Mouse (Mus musculus) kidney, postnatal 4 days (tissue): ENCODE results near the gene Snrpd3.
A peak's percentile ranks its signal among the peaks of the same experiment; 100 is the strongest.
"Not testable (repeated sequence)": the region's sequence is repeated elsewhere in the genome, so short reads cannot be mapped to it uniquely, and the experiment has no call there.

Experiments used
- DNase-seq, 2 experiments: peaks; one replicate each; pipeline ENCODE4 v3.0.0; 2021; ENCODE audit warnings: mixed read lengths in 2 of 2

Snrpd3 gene

DNA sequence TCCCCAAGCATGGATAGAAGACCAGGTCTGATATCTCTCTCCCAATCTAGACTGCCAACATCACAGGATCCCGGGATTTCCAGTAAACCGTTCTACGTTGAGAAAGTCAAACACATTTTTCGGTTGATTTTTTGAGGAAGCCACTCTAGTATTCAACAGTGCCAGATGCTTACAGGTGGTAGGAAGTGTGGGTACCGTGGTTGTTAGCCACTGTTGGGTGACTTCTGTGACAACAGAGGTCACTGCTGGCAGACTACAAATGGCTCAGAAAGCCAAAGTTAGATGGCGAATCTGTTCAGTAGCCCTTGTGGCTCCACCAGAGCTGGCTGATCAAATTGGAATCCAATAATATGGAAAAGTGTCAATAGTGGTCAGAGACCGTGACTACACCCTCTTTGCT lies 13.7 kb upstream of the Snrpd3 start:
- no peak for DNase-seq

DNA sequence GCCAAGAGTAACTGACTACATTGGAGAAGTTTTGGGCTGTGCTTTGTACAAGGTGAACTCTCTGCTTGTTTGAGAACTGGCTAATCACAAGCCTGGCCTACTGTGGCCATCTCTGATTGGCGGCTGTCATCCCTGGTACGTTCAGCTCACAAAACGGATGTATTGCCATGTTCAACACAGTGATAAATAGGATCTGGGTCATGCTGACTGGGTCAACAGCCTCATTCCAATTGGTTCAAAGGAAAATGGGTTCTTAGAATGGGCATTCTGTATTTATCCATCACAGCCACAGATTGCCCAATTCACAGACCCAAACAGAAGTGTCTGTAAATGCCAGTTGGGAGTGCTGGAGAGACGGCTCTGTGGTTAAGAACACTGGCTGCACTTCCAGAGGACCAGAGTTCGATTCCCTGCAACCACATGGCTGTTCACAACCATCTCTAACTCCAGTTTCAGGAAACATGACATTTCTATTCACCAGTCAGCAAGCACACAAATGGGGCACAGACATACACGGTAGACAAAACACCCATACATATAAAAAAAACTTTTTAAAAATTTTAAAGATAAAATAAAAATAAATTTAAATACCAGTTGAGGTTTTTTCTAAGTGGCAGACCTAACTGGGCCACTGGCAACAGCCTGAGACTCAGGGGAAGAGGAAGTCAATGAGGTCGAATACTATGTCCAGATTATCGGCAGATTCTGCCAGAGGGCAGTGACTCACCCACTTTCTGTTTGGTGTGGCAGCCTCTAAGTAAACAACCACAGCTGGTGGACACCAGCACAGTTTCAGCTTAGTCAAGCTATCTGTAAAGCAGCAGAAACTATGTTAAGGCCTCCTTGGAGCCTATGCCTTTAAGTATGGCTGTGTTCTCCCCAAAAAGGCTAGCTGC lies 12.9 kb upstream of the Snrpd3 start:
- no peak for DNase-seq

DNA sequence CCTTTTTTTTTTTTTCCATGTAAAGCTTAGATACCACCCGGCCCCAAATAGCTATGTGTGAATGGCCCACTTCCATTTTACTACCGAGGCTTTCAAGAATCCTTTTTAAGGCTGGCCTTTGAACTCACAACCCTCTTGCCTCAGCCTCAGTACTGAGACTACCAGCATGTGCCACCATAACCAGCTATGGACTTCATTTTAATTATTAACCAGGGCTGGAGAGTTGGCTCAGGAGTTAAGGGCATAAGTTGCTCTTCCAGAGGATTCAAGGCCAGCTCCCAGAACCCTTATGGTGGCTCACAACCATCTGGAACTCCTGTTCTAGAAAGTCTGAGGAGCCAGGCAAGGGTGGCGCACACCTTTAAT lies 12.2 kb upstream of the Snrpd3 start:
- DNase-seq: no peak

DNA sequence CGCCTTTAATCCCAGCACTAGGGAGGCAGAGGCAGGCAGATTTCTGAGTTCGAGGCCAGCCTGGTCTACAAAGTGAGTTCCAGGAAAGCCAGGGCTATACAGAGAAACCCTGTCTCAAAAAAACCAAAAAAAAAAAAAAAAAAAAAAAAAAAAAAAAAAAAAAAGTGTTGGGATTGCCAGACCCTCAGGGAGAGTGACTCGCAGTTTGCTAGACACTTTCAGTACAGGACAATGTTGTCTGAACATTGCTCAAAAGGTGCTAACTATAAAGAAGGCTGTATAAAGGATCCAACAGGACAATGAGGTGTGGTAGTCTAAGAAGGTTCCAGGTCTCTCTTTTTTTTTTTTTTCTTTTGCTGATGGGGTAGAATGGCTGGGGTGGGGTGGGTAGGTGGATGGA lies 11.4 kb upstream of the Snrpd3 start:
- not testable (repeated sequence) for DNase-seq

DNA sequence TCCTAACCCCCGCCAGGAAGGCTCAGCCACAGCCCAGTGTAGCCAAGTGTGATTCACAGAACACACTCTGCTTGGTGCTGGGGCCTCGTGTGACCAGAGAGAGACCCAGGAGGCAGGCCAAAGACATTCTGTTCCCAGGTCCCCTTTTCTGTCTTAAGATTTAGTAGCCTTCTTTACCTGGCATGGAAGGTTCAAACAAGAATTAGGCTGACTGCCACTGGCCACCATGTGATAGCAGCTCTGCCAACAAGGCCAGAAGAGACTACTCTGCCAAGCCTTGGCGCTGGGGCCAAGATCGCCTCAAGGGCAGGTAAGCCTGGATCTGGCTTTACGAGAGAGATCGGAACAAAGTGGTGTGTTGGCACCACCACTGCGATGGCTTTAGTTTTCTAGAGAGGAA lies 6.9 kb upstream of the Snrpd3 start:
- DNase-seq: no peak

DNA sequence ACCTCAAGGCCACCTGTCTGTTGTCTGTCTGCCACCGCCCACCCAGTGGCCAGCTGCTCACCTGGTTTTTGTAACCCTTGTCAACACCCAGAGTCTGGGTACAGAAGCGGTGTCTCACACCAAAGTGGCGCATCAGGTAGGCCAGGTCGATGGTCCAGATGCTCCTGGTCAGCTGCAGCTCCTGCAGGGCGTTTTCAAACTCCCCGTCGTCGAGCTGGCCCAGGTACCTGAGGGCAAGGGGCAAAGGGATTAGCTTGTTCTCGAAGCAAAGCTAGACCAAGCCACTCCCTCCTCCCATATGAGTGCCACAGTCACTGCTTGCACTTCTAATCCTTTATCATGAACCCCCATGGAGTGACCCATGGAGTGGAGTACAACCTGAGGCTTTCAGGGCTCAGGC lies 6.3 kb upstream of the Snrpd3 start:
- DNase-seq: no peak

DNA sequence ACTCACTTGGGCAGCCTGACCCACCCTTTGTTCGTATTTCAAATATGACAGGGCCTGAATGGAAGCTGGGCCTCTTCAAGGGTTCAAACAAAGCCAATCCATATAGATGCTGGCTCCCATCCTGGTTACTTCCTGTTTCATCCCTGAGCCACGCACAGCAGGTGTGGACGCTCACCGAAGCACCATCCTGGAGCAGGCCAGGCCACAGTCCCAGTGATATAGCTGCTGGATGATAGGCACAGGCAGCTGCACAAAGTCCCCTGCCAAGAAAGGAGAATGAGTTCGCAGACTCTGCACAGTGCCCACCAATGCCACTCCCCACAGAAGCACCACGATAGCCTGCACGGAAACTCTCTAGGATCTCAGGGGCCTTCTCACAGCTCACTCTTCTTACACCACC lies 5.5 kb upstream of the Snrpd3 start:
- no peak for DNase-seq

DNA sequence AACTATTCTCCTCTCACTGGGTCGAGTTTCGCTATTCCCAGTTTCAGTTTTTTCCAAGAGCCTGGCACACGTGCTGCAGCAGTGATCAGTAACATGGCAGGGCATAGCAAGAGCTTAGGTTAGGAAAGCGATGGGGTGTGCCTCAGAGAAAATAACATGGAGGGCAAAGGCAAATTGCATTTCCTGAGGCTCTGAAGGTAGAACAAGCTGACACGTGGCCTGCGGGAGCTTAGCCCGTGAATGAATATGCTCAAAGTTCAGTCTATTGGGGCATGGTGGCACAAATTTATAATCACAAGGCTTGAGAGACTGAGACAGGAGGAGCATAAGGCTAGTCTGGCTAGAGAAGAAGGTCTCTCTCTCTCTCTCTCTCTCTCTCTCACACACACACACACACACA lies 4.6 kb upstream of the Snrpd3 start:
- DNase-seq: peak in 1 of 2 experiments; percentile 37

DNA sequence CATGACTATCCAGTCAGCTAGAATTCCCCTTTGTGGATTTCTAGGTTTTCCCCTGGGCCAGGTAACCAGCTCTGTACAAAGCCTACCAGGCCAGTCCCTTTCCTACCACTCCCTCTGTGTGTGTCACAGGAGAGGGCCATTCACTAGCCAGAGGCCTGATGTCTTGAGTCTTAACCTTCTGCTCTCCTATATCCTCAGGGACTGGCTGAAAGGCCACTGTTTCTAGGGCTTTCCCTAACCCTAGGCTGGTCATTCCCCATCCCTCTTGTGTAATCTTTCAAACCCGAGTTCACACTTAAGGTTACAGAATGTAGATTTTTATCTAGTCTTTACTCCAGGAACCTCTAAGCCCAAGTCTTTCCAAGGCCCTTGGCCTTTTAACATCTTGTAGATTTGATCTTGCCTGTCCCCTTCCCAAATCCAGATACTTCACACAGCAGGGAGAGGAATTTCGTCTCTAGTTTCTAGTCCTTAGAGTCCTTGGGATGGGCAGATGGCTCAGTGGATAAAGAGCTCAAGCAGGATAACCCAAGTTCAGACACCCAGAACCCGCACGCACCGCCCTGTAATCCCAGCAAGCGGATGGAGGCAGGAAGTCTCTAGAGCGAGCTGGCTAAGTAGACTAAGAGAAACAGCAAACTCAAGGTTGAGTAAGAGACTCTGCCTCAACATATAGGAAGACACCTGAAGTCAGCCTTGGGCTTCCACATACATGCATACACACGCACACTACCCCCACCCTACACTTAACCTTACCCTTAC lies 3.9 kb upstream of the Snrpd3 start:
- DNase-seq: no peak

DNA sequence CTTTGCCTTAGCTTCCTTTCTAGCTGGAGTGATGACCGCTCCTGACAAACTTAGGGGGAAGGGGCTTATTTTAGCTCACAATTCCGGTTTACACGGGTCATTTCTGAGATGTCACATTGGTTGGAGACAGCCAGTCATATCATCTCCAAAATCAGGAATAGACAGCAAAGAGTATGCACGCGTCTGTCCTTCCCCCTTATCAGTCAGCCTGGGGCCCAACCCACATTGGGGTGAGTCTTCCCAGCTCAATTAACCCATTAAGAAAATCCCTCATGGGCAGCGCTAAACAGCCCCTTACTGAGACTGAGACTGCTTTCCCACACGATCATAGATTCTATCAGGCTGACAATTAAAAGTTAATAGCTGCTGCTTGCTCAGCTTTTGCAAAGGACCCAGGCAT lies 3.0 kb upstream of the Snrpd3 start:
- no peak for DNase-seq

DNA sequence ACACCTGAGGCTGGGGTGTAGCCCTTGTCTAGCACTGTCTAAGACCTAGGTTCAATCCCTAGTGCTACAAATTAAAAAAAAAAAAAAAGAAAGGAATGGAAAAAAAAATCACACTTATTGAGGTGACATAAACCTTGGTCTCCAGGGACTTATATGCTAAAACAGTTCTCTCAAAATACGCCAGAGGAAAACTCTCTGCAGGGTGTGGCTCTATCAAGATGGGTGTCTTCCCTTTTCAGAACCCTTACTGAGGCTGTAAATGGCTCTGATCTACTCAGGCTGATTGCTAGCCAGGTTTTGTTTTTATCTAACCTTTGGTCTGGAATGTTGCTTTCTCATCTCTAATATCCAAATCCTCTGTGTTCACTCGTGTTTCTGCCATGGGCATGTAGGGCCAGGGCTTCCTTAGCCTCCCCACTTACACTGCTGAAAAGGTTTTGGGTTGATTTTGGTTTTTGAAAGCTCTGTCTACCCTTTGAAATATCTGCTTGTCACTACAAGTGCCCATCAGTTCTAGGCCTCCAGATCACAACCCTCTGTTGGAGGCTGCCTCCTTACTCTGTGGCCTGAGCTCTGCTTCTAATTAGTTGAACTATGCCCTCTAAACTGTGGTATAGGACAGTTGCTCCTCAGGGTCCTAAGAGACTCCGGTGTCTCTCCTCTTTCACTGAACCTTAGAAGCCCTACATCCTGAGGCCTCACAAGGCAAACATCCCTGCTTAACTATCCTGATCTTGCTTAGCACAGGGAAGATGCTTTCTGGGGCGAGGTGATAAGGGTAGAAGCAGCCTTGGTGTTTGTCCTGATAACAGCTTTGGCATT lies 1.9 kb upstream of the Snrpd3 start:
- DNase-seq: no peak

DNA sequence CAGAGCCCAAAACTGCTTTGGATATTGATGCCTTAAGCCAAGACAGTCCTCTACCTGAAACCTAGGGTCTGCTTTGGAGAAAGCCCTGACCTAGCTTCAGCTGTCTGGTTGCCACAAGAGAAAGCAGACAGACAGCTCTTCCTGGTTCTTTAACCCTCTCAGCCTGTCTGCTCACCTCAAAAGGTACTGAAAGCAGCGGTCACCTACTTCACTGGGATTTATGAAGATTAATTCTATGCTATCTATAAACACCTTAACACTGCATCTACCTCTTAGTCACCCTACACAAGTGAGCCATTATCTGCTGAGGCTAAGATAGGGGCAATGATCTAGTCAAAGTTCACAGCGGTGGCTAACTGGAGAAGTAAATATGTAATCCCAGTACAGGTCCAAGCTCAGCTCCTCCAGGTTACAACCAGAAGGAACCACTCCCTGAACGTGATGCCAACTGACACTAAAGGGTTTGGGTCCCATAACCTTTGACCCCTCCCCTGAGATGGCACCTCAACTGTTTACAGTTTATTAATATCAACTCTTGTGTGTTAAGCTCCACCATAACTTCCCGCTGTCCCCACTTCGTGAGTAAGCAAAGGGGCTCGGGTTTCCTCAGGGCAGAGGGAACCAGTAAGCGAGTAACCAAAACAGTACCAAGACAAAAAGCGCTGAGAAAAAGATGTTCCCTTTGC lies 1.2 kb upstream of the Snrpd3 start:
- peak in 1 of 2 experiments; percentile 12 for DNase-seq

DNA sequence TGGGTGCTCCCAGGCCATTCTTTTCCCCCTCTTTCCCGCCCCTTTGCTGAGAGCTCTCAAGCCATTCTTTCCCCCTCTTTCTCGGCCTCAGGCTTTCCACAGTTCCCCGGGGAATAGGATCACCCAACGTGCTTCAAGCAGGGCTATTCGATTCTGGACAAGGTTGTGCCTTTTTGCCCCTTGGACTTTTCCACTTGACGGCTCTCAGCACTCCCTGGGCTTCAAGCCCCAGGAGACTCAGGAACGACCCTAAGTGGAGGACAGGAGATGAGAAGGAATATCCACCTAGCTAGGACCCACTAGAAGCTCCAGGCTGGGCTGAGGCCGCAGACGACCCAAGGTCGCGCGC lies 653 bp upstream of the Snrpd3 start:
- DNase-seq: no peak

DNA sequence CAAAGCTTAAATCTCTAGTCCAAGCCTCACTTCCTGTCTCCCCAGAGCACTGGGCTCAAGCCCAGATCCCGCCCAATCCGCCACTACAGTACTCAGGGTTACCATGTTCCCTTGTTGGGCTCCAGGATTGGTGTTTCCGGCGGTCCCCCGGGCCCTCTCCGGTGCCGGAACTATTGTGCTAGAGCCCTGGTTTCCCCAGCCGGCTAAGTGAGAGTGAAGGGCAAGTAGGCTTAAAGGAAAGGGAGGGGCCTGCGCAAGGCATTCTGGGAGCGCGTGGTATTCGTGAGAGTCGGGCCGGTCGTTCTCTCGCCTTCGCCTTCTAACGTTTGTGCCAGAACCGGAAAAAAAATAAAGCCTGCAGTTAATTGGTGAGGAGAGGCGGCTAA lies 400 bp downstream of the Snrpd3 start, which contains the start of gene Gucd1:
Gene Gucd1, minus strand, starts transcription at position 215 of the 386 bp plus-strand sequence.
- DNase-seq: peak; percentile 97 to 98

DNA sequence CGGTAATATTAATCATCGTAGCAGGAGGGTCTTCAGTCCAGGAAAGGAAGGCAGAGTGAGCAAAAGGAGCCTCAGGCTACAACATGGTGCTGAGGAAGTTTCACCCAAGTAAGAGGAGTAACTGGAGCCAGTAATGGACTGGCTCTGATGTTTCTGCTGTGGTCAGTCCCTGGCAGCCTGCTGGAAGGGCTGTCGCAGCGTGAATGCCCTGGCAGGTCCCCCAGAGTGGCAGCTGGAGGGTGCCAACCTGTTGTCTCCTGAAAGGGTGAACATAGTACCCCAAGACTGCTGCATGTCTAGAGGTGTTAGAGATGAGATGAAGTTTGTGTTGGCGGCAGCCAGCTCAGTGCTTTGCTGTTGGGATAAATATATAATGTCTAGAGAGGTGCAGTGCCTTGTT lies 3.2 kb downstream of the Snrpd3 start:
- no peak for DNase-seq

DNA sequence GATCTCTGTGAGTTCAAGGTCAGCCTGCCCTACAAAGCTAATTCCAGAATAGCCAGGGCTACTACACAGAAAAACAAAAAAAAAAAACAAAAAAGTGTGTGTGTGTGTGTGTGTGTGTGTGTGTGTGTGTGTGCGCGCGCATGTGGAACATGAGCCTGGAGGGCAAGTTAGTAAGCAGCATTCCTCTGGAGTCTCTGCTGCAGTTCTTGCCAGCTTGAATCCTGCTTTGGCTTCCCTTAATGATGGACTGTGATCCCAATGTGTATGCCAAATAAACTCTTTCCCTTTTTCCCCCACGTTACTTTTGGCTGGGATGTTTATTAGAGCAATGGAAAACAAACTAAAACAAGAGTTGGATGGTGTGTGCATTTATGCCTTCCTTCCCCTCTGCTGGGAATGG lies 4.3 kb downstream of the Snrpd3 start:
- no peak for DNase-seq

DNA sequence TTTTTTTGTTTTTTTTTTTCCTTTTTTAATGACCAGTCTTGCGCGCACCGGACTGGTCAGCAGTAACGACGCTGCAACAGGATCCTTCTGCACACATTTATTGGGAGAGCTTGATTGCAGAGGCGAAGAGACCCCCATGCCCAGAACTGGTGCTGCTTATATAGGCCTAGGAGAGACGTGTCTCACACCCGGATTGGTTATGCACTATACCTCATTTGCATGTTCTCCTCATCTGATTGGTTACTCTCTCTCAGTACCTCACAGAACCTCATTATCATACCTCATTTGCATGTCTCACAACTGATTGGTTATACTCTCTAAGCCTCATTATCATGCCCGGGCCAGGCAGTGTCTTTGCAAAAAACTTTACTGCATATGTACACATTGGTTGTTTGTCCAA lies 8.1 kb downstream of the Snrpd3 start:
- not testable (repeated sequence) for DNase-seq

DNA sequence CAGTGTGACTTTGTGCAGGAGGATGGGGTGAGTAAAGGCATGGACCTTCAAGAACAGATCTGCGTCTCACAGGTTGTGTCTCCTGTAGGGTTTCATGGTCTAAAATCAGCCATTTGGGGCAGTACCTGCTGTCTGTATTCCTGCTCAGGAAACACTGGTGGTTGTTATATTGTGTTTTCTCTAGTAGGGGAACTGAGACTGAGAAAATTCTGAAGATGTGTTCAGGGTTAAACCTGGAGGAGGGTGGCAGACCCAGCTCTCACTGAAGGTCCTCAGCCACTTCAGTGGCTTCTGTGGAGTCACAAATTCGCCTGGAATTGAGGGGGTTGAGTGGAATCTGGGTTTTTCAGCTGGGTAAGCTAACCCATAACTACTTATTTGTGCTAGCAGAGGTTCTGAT lies 13.0 kb downstream of the Snrpd3 start:
- DNase-seq: no peak

DNA sequence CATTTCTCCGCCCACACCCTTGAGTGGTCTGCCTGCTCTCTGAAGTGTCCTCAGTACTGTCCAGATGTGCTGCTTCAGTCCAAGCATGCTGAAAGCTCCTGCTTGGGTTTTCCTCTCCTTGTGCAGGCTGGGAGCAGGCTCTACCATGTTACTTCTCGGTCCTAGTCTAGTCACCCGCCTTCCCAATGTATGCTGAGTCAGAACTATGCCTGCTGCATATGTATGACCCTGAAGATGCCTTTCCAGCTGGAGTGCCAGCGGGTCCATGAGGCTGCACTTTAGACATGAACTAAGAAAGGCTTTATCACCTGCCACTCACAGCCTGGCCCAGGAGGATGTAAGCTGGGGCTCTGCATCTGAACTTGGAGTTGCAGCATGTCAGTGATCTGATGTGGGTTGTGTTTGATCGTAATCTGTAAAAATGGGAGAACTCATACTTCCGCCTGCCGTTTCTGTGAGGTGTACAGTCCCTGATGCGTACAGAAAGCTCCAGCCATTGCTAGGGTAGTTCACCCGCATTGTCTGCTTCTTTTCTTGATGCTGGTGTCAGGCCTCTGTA lies 14.3 kb downstream of the Snrpd3 start:
- DNase-seq: no peak

DNA sequence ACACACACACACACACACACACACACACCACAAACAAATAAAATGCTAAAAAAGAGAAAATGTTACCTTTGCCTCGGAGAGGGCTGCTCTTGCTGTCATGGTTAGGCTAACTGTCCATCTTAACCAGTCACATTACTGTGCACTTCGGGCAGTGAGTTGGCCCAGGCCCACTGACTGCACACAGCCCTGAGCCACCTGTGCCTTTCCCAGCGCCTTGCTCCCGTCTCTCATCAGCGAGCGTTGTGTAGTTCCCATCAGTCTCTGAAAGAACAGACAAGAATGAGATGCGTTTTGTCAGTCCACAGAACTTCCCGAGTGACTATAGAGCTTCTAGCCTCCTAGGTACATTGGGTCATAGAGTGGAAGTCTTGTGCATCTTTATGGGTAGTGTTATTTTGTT lies 16.9 kb downstream of the Snrpd3 start:
- DNase-seq: no peak

DNA sequence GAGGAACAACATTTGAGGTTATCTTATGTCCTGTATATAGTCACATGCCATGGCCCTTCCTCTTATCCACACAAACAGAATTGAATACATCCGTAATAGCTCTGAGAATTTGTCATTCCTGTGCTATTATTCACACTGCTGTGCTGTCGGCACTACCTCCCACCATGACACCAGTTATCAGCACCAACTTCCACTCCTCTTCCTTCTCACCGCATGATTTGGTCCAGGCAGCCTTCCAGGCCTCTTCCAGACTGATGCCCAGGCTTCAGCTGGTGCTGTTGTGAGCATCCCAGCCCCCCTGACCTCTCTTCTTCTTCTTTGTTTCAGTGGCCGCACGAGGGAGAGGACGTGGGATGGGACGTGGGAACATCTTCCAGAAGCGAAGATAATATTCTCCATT lies 17.6 kb downstream of the Snrpd3 start:
- no peak for DNase-seq

DNA sequence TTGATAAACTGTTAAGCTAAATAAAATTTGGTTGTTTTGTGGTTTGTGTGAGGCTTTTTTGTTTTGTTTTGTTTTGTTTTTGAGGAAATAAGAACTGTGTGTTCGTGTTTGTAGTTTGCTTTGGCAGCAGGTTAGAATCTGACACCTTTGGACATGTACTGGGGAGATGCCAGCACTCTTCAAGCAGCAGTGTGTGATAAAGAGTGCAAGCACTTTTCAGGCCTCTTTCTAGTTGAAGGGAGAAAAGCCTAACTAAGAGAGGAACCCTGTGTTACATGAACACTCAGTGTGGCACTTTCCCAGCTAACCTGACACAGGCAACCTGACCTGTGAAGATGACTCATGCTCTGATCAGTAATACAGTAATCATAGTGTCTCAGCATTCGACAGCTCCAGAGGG lies 18.1 kb downstream of the Snrpd3 start:
- DNase-seq: no peak

DNA sequence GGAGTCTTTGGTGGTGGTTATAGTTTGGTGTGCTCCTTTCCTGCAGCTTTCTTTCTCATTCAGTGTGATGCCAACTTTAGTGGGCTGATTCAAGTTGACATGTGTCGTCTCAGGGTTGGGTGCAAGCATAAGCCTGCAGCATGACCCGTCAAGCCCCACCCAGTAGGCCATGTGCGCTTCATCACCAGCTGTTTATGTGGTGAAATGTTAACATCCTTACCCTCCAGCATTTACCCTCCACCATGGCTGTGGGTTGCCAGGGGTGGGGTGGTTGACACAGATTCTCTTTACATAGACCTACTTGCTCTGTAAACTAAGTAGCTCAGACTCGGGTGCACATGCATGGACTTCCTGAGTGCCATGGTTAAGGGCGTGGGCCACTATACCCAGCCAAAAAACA lies 18.8 kb downstream of the Snrpd3 start:
- DNase-seq: no peak
